Mouse (Mus musculus): ENCODE measurements at regions not wholly inside any gene's neighbourhood (a gene's known extent, or its start where the extent isn't known, plus 50 kb on each side); places are given as distances from the start of the nearest gene placed in this dataset.

DNA sequence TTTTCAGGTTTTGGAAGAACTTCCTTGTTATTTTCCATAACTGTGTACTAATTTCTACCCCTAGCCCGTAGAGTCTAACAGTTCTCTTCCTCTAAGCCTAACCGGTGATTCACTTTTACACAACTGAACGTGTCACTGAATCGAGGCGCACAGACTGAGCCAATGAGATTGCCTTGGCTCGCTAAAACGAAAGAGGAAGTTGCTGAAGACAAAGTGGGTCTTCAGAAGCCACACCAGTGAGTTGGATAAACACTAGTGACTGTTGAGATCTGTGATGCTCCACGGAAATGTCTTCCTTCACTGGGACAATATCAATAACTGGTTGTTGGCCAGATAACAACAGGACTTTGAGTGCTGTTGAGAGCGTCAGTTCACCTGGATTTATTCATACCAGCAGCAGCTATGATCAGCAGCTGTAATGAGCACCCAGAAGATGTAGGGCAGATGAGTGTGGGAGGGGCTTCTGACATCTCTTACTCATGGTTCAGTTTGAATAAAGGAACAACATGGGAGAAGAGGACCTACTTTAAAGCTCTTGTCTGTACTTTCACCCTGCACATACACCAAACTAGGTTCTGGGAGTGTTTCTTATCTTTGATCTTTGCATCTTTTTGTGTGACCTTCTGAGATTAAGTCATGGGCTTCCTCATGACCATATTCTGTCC, 75.3 kb upstream of the Igfbp7 start:
- DNase-seq (ENCODE audit: low spot score), result no peak

DNA sequence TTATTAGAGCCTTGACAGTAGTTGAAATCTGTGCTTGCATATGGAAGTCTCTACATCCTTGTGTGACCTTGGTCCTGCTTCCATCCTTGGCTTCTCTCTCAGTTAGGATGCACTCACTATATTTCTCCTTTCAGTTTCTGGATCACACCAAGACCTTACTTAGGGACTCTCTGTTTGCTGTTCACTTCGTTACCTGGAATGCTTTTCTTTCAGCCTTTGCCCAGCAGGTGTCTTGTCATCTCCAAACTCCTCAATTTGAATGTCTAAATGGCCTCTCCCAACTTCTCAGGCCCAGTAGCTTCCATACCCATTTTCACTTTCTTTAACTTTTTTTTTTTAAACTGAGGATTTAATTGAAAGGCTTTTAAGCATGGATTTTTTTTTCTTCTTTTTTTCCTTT, 74.0 kb upstream of the Igfbp7 start:
- DNase-seq (ENCODE audit: low spot score), result no peak

DNA sequence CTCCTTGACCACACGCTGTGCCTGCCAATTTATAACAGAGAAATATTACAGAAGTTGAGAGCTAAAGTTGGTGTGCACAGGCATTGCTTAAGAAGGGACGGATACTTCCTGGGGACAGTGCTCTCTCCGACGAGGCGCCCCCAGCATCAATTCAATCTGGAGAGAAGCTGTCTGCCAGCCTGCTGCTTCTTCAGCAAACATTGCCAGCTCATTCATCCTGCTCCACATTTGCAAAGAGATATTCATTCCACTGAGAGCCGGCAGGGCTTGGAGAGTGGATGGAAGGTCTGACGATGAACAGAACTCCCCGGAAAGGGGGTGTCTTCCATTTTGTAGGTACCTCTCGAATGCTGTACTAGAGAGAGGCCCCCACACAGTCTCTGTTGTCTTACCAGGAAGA, 70.0 kb upstream of the Igfbp7 start:
- no peak for DNase-seq (ENCODE audit: low spot score)

DNA sequence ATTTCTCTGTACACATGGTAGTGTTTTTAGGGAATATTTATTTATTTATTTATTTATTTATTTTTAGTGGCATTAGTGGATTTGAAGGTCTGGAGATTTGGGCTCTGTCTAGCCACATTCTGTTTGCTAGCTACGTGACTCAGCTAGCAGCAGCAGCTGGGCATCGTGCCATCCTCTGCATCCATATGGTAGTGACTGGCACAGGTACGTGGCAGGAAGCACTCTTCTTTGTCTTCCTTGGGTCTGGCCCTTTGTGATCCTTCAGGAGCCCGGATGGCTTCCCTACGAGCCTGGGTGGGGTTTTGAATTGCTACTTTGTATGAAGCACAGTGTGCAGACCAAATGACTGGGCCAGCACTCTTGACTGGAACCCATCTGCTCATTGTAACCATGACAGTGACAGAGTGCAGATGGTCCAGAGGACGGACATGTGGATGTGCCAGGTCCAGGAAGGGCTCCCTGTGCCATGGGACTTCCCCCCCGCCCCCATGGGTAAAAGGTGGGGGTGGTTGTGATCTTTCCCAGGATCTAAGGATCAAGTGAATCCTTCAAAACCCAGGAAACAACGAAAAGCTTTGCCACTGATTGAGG, 66.2 kb upstream of the Igfbp7 start:
- DNase-seq (ENCODE audit: low spot score), result no peak

DNA sequence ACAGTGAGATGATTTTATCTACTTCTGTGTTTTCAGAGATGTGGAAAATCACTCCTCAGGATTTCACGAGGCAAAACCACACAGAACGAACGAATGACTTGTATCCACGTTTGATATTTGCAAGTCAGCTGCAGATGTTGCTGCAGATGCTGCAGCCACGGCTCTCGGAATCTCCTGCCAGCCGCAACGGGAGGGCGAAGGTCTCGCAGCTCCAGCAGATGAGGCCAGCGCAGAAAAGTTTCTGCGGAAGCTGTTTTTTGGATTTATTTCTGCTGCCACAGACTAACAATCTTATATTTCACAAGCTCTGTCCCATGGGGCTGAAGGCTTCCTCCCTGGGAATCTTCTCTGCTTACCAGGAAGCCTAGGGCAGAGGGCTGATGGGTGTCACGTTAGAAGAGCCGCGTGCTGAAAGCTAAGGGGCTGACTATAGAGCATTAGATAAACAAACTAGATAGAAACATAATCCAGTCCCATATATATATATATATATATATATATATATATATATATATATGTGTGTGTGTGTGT, 61.5 kb upstream of the Igfbp7 start:
- no peak for DNase-seq (ENCODE audit: low spot score)

DNA sequence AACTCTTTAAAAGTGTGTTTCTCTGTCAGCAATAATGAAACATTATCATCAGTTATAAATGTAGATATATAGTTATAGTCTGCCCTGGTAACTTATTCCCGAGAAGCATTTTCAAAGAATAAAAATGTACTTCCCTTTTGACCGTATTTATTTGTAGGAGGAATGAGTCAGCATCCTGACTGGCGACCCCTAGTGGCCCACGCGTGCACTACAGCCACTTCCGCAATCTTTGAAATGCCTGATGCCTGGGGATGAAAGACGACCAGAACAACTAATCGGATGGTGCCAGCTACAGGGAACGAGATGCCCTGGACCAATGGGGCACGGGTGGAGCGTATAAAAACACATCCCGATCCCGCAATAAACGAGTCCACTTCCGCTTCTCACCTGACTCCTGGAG, 60.6 kb upstream of the Igfbp7 start:
- DNase-seq (ENCODE audit: low spot score), result peak; percentile 49

DNA sequence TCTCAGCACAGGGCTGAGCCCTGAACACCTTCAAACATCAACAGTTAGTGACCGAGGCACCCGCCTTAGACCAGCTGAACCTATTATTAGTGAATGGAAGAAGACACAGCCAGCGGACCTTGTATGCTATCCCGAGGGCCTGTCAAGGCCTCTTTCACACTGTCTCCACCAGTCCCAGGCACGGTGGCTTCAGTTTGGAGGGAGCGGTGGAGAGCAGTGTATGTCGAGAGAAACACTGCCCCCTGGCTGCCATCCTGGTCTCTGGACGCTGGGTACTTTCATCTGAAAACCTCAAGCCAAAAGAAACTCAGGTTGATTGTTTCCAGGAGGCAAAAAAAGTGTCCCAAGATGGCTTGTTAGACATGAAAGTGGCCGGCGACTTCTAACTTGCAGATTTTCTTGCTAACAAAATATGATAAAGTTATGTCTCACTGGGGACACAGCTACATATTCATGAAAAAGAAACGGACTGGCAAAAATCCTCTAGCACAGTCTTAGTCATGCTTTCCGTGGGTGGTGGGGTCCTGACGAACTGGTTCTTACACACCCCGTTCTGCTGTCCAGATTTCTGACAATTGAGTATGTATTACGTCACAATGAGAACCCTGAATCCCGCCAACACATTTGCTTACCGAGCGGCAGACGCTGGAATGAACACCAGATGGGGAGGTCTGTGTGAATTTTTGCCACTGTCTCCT, 57.2 kb upstream of the Igfbp7 start:
- peak; percentile 58 for DNase-seq (ENCODE audit: low spot score)

DNA sequence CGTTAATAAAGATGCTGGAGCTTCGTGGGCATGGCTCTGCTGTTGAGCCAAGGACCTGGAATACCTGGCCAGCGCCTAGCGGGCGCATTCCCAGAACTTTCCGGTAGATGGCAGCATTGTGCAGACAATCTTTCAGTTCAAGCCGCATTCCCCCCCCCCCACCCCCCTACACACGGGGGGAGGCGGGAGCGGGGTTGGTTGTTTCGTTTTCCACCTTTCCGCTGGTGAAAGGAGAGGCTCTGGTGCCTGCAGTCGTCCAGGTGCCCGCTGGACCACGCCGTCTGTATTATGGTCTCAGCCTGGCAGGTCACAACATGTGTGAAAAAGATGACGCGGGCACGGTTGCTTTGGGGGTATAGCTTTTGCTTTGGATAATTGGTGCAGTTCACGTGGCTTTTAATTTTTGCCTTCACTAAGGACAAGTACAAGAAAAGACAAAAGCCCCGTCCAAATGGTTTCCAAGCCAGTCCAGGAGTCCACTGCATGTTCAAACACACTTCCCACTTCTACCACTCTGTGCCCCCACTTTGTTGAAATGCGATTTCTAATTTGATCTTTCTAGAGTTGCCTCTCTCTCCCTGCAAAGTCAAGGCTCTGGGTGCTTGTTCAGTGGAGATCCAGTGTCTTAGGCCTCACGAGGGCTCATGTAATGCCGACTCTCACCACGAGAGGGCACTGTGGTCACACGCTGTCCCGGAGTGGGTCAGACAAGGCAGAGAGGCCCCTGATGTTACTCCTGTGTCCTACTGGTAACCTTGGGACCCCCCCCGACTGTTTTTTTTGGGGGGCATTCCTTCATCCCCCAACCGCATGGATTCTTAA, 52.3 kb upstream of the Igfbp7 start:
- DNase-seq (ENCODE audit: low spot score), result peak; percentile 99
